Mouse (Mus musculus) cerebellum, adult 2 months (tissue): Measurements from ENCODE around the gene Rbm42. TPM values are rescaled to one million over a fixed set of nuclear protein-coding genes. Genes with fewer than 3 reads are reported as not detected.

Experiments used
- DNase-seq, 2 experiments: peaks; one replicate each; pipeline ENCODE4 v3.0.0; 2021
- H3K27ac ChIP-seq: fragments of 200-500 bp; 2 replicates; pipeline ENCODE4 v1.5.1; 2012; ENCODE audit warnings: low read length, control low read depth, inconsistent platforms; ENCODE audit not compliant: insufficient read depth
- H3K27me3 ChIP-seq: fragments of 200-500 bp; 2 replicates; pipeline ENCODE4 v1.6.1; 2012; ENCODE audit warnings: inconsistent platforms, mild to moderate bottlenecking, low read length, moderate library complexity; ENCODE audit not compliant: control insufficient read depth, insufficient read depth
- H3K4me1 ChIP-seq: fragments of 200-500 bp; 2 replicates; pipeline ENCODE4 v1.6.1; 2011; ENCODE audit warnings: low read length; ENCODE audit not compliant: control insufficient read depth, insufficient read depth
- H3K4me3 ChIP-seq: fragments of 200-500 bp; replicated peaks from 2 replicates; pipeline ENCODE3; 2011; ENCODE audit warnings: mild to moderate bottlenecking, low read depth, low read length, control low read depth; ENCODE audit not compliant: insufficient read depth
- CTCF ChIP-seq: fragments of 200-500 bp; IDR thresholded peaks from 2 replicates; pipeline ENCODE4 v1.5.1; 2011; ENCODE audit warnings: low read depth, mild to moderate bottlenecking, control low read depth, low read length, moderate library complexity, borderline replicate concordance; ENCODE audit not compliant: insufficient read depth
- POLR2A ChIP-seq: fragments of 200-500 bp; IDR thresholded peaks from 2 replicates; pipeline ENCODE4 v1.6.1; 2011; ENCODE audit warnings: low read length, control low read depth, borderline replicate concordance; ENCODE audit not compliant: insufficient read depth
- WGBS: fragments of 180-500 bp; shearing (Covaris S2); methylation state at CpG from one replicate; pipeline ENCODE4 v1.1.7; 2018; 5-methylcytosine and 5-hydroxymethylcytosine counted together
- polyA plus RNA-seq: library from polyadenylated mRNA; depleted of rRNA; stranded (reverse); fragments of >200 nt; gene quantifications from 2 replicates; pipeline ENCODE4 v1.2.3, GENCODE M21; 2012

Gene Rbm42
- polyA plus RNA-seq, 1 experiment, result 66.6 TPM

DNA sequence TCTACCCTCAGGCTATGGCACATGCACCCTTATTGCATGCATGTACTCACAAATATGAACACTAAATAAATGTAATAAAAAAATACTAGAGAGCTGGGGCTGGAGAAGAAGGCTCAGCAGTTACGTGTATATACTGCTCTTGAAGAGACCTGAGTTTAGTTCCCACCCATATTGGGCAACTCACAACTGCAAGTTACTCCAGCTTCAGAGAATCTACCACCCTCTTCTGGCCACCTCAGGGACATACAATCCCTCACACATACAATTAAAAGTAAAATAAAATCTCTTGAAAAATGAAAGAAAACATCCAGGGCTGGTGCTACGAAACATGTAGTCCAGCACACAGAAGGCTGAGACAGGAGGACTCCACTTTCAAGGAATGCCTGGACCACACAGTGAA, 35.7 kb downstream of the Rbm42 start:
- no peak for TF ChIP-seq CTCF
- no peak for TF ChIP-seq POLR2A

DNA sequence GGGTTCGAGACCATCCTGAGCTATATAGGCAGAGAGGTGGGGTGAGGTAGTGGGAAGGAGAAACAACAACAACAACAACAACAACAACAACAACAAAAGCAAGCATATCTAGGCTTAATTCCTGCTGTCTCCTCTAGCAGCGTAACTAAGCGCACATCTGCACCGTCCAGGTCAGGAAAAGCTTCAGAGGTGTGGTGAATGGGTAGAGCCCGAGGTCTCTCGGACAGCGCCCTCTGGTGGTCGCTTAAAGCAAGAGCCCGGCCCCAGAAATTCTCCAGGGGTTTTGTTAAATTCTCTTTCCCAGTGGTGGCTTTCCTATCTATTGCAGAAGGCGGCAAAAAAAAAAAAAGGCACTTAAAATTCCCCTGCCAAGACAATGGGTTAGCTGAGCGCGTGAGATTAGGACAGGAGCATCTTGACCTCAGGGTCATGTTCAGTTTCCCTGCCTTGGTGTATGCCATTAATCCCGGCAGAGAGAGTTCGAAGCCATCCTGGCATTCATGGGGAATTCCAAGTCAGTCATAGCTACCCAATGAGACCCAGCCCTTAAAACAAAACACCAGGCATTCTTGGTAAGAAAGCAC, 36.5 kb downstream of the Rbm42 start:
- Histone ChIP-seq H3K4me1 (no peaks in the 10 kb centered on the region), H3K27me3 (no peaks in the 10 kb centered on the region), H3K4me3 (no peak overlapping the region), H3K27ac (no peak overlapping the region)
- TF ChIP-seq CTCF (peak; percentile 58), POLR2A (no peak)
- 20% methylated on average over 14 of the region's 14 CpGs for WGBS
- peak; percentile 49 to 70 for DNase-seq

More for the DNA sequence above, 35.7 kb downstream of the Rbm42 start:
- no peak for DNase-seq
- Histone ChIP-seq H3K4me1 (no peaks in the 10 kb centered on the region), H3K4me3 (no peak overlapping the region), H3K27me3 (no peaks in the 10 kb centered on the region), H3K27ac (no peak overlapping the region)
- 78% methylated on average over 2 of the region's 2 CpGs for WGBS

GRCm38 (mm10) chr7:30612654-30613402, 37.3 kb downstream of the Rbm42 start, which contains the start of gene Upk1a:
Gene Upk1a (minus strand): TSS chr7:30612847.
- no peaks in the 10 kb centered on the region for H3K27me3 ChIP-seq
- H3K27ac ChIP-seq, result no peak within 1 kb of the TSS
- WGBS, result 83% methylated on average over 8 of the region's 8 CpGs
- DNase-seq, result no peak
- no peaks in the 10 kb centered on the region for H3K4me1 ChIP-seq
- no peak within 1 kb of the TSS for H3K4me3 ChIP-seq
- no peak for TF ChIP-seq CTCF

DNA sequence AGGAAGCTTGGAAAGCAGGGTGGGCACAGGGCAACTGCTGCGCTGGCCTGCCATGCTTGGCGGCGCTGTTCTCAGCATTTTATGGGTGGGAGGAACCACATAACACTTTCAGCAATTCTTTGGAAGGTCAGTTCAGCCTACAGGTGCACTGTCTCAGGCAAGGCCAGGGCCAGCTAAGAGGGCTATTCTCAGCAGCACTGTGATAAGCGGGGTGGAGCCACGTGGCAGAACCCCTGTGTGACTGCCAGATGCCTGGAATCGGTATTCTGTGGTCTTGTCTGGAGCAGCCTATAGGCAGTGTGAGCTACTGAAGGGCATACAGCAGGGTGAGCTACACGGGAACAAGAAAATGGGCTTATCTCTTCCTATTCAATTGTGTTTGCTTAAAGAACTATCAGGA, 40.1 kb downstream of the Rbm42 start:
- DNase-seq, result no peak
- Histone ChIP-seq H3K27me3 (no peaks in the 10 kb centered on the region), H3K4me1 (no peaks in the 10 kb centered on the region), H3K27ac (no peak overlapping the region), H3K4me3 (no peak overlapping the region)
- 58% methylated on average over 7 of the region's 7 CpGs for WGBS
- TF ChIP-seq CTCF (no peak), POLR2A (no peak)

DNA sequence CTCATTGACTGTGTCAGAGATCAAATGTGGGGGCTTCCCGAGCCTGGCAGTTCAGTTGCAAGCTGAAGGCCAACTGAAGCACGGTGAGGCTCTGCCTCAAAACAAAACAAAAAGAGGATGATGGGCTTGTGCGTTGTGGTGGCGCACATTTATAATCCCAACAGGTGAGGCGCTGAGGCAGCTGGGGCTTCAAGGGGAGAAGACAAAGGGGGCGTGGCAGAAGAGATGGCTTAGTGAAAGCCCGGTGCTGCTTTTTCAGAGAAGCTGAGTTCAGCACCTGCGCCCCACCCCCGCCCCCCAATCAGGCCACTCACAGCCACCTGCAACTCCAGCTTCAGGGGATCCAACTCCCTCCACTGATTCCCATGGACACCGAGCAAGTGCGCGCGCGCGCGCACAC, 41.6 kb downstream of the Rbm42 start:
- no peak for DNase-seq
- WGBS, result 59% methylated on average over 15 of the region's 16 CpGs
- TF ChIP-seq CTCF (no peak), POLR2A (no peak)
- Histone ChIP-seq H3K4me3 (no peak overlapping the region), H3K27me3 (no peaks in the 10 kb centered on the region), H3K4me1 (no peaks in the 10 kb centered on the region), H3K27ac (no peak overlapping the region)

GRCm38 (mm10) chr7:30607706-30608309, 42.3 kb downstream of the Rbm42 start:
- no peak overlapping the region for H3K4me3 ChIP-seq
- TF ChIP-seq CTCF, result peak; percentile 64; the same call in 1 of the 2 replicates
- no peak for TF ChIP-seq POLR2A
- WGBS, result 21% methylated on average over 8 of the region's 8 CpGs
- H3K4me1 ChIP-seq, result no peaks in the 10 kb centered on the region
- DNase-seq, result peak; percentile 44 to 49
- no peaks in the 10 kb centered on the region for H3K27me3 ChIP-seq
- no peak overlapping the region for H3K27ac ChIP-seq

GRCm38 (mm10) chr7:30604944-30605343, 45.2 kb downstream of the Rbm42 start:
- TF ChIP-seq POLR2A (no peak), CTCF (no peak)
- DNase-seq, result no peak
- no peak overlapping the region for H3K27ac ChIP-seq
- peaks cover 6% of the 10 kb centered on the region for H3K4me1 ChIP-seq
- no peak overlapping the region for H3K4me3 ChIP-seq
- 81% methylated on average over 8 of the region's 8 CpGs for WGBS
- H3K27me3 ChIP-seq, result no peaks in the 10 kb centered on the region

DNA sequence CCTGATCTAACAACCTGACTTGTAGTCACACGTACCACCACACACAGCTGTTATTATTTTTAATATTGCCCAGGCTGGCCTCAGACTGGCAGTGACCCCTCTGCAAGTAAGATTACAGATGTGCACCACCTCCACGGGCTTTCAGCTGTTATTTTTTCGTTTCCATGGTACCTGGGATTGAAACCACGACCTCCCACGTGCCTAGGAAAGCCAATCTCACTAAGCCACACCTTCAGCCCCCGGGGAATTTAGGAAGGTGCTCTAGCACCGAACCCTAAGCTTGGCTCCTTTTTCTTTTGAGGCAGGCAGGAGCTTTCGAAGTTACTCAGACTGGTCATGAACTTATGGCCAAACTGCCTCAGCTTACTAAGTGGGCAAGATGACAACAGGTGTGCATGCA, 45.7 kb downstream of the Rbm42 start:
- no peak for DNase-seq
- TF ChIP-seq POLR2A (no peak), CTCF (no peak)
- WGBS, result 58% methylated on average over 8 of the region's 8 CpGs
- H3K4me1 ChIP-seq, result peaks cover 6% of the 10 kb centered on the region
- no peak overlapping the region for H3K27ac ChIP-seq
- H3K27me3 ChIP-seq, result no peaks in the 10 kb centered on the region
- H3K4me3 ChIP-seq, result no peak overlapping the region
